Mouse (Mus musculus): ENCODE measurements around the gene 4930442H23Rik. TPM values are rescaled to one million over a fixed set of nuclear protein-coding genes. Genes with fewer than 3 reads are reported as not detected.
"Not testable (repeated sequence)": the region's sequence is repeated elsewhere in the genome, so short reads cannot be mapped to it uniquely, and the experiment has no call there.

Gene 4930442H23Rik
- polyA plus RNA-seq, 1 experiment = not detected

DNA sequence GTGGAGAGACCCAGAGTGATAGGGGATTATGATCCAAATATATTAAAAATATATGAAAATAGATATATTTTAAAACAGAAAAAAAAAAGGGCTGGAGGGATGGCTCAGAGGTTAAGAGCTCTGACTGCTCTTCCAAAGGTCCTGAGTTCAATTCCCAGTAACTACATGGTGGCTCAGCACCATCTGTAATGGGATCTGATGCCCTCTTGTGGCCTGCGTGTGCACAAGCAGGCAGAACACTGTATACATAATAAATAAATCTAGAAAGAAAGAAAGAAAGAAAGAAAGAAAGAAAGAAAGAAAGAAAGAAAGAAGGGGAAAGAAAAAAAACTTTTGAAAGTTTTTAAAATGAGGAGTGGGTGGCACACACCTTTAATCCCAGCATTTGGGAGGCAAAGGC lies 33.6 kb upstream of the 4930442H23Rik start:
- not testable (repeated sequence) for H3K27ac ChIP-seq (ENCODE audit: insufficient read depth, low read length); H3K4me3 ChIP-seq (ENCODE audit: insufficient read depth, low read length); H3K4me1 ChIP-seq (ENCODE audit: control insufficient read depth, insufficient read depth, low read length)
- peak; percentile 45 for TF ChIP-seq CTCF (IDR thresholded peaks at IDR 0.05; ENCODE audit: extremely low read depth, insufficient read depth, low read length)

DNA sequence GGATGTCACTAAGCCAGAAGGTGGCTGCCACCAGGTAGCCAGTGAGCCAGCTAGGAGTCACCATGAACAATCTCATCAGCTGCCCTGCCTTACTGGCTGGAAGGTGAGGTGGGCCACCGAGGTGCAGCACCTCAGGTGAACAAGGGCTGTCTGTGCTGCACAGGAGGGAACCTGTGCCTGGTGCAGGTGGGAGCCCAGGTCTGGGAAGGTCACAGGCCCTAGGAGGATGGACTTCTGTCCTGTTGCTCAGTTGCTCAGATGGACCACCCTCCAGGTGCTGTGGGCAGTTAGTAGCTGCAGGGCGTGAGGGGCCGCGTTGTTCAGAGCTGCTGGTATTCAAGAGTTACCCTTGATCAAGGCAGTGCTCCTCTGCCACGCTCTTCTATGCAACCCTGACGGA lies 33.2 kb upstream of the 4930442H23Rik start:
- no peak overlapping the region for H3K27ac ChIP-seq (ENCODE audit: insufficient read depth, low read length)
- TF ChIP-seq POLR2A (IDR thresholded peaks at IDR 0.05; ENCODE audit: extremely low read depth, insufficient read depth, low read length) (no peak), CTCF (IDR thresholded peaks at IDR 0.05; ENCODE audit: extremely low read depth, insufficient read depth, low read length) (no peak)
- H3K4me1 ChIP-seq (ENCODE audit: control insufficient read depth, insufficient read depth, low read length) = no peaks in the 10 kb centered on the region
- H3K4me3 ChIP-seq (ENCODE audit: insufficient read depth, low read length) = no peak overlapping the region

DNA sequence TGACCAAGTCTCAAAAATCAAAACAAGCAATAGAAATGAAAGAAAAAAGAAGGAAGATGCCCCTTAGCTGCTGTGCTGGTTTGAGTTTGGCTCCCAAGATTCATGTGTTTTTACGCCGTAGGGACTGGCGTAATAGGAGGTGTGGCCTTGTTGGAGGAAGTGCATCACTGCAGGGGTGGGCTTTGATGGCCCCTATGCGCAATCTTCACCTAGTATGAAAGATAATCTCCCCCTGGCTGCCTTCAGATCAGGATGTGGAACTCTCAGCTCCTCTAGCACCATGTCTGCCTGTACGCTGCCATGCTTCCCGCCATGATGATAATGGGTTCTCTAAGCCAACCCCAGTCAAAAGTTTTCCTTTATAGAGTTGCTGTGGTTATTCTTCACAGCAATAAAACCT lies 32.6 kb upstream of the 4930442H23Rik start:
- TF ChIP-seq POLR2A (IDR thresholded peaks at IDR 0.05; ENCODE audit: extremely low read depth, insufficient read depth, low read length) (no peak), CTCF (IDR thresholded peaks at IDR 0.05; ENCODE audit: extremely low read depth, insufficient read depth, low read length) (no peak)
- Histone ChIP-seq H3K4me1 (ENCODE audit: control insufficient read depth, insufficient read depth, low read length) (no peaks in the 10 kb centered on the region), H3K27ac (ENCODE audit: insufficient read depth, low read length) (no peak overlapping the region), H3K4me3 (ENCODE audit: insufficient read depth, low read length) (no peak overlapping the region)

GRCm38 (mm10) chr10:81210154-81210553 lies 26.5 kb upstream of the 4930442H23Rik start:
- Histone ChIP-seq H3K4me3 (ENCODE audit: insufficient read depth, low read length) (no peak overlapping the region), H3K4me1 (ENCODE audit: control insufficient read depth, insufficient read depth, low read length) (no peaks in the 10 kb centered on the region), H3K27ac (ENCODE audit: insufficient read depth, low read length) (no peak overlapping the region)
- TF ChIP-seq POLR2A (IDR thresholded peaks at IDR 0.05; ENCODE audit: extremely low read depth, insufficient read depth, low read length) = no peak
- TF ChIP-seq CTCF (IDR thresholded peaks at IDR 0.05; ENCODE audit: extremely low read depth, insufficient read depth, low read length) = 0 out of 2 replicates have a peak, but pooled peaks have one; percentile 9

GRCm38 (mm10) chr10:81204137-81204536 lies 20.5 kb upstream of the 4930442H23Rik start:
- TF ChIP-seq POLR2A (IDR thresholded peaks at IDR 0.05; ENCODE audit: extremely low read depth, insufficient read depth, low read length) (no peak; the same call in 1 of the 2 replicates), CTCF (IDR thresholded peaks at IDR 0.05; ENCODE audit: extremely low read depth, insufficient read depth, low read length) (no peak)
- Histone ChIP-seq H3K4me1 (ENCODE audit: control insufficient read depth, insufficient read depth, low read length) (no peaks in the 10 kb centered on the region), H3K4me3 (ENCODE audit: insufficient read depth, low read length) (no peak overlapping the region), H3K27ac (ENCODE audit: insufficient read depth, low read length) (no peak overlapping the region)

DNA sequence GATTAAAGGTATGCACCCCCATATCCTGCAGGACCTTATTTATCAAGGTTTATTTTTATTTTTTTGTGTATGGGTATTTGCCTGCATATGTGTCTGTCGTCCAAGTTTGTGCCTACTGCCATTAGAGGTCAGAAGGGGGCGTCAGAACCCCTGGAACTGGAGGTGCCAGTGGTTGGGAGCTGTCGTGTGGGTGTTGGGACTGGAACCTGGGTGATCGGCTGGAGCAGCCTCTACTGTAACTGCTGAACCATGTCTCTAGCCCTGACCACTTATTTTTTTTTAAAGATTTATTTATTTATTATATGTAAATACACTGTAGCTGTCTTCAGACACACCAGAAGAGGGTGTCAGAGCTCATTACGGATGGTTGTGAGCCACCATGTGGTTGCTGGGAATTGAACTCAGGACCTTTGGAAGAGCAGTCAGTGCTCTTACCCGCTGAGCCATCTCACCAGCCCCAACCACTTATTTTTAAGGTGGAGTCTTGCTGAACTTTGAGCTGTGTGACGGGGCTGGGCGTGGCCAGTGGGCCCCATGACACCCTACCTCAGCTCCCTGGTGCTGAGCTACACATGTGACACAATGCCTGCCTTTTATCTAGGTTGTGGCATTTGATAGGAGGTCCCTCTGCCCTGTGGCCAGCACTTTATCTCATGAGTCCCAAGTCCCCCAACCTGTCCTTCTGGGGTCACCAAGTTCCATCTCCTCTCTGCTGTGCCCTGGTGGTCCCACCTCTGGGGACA lies 19.5 kb upstream of the 4930442H23Rik start:
- Histone ChIP-seq H3K4me3 (ENCODE audit: insufficient read depth, low read length) (no peak overlapping the region), H3K27ac (ENCODE audit: insufficient read depth, low read length) (no peak overlapping the region), H3K4me1 (ENCODE audit: control insufficient read depth, insufficient read depth, low read length) (no peaks in the 10 kb centered on the region)
- TF ChIP-seq CTCF (IDR thresholded peaks at IDR 0.05; ENCODE audit: extremely low read depth, insufficient read depth, low read length) (0 out of 2 replicates have a peak, but pooled peaks have one; percentile 1), POLR2A (IDR thresholded peaks at IDR 0.05; ENCODE audit: extremely low read depth, insufficient read depth, low read length) (no peak)

- Histone ChIP-seq H3K27ac (ENCODE audit: insufficient read depth, low read length) (no peak within 1 kb of the TSS), H3K4me1 (ENCODE audit: control insufficient read depth, insufficient read depth, low read length) (no peaks in the 10 kb centered on the region), H3K4me3 (ENCODE audit: insufficient read depth, low read length) (no peak within 1 kb of the TSS)
- TF ChIP-seq POLR2A (IDR thresholded peaks at IDR 0.05; ENCODE audit: extremely low read depth, insufficient read depth, low read length) = no peak
These were observed 18.4 kb upstream of the 4930442H23Rik start, which contains the start of gene Nmrk2 for GRCm38 (mm10) chr10:81201807-81202758. Gene Nmrk2, minus strand, starts transcription at chr10:81202051.

GRCm38 (mm10) chr10:81200605-81201287 lies 17.1 kb upstream of the 4930442H23Rik start:
- Histone ChIP-seq H3K27ac (ENCODE audit: insufficient read depth, low read length) (no peak overlapping the region), H3K4me1 (ENCODE audit: control insufficient read depth, insufficient read depth, low read length) (no peaks in the 10 kb centered on the region), H3K4me3 (ENCODE audit: insufficient read depth, low read length) (no peak overlapping the region)
- TF ChIP-seq POLR2A (IDR thresholded peaks at IDR 0.05; ENCODE audit: extremely low read depth, insufficient read depth, low read length) = no peak
- TF ChIP-seq CTCF (IDR thresholded peaks at IDR 0.05; ENCODE audit: extremely low read depth, insufficient read depth, low read length) = no peak

DNA sequence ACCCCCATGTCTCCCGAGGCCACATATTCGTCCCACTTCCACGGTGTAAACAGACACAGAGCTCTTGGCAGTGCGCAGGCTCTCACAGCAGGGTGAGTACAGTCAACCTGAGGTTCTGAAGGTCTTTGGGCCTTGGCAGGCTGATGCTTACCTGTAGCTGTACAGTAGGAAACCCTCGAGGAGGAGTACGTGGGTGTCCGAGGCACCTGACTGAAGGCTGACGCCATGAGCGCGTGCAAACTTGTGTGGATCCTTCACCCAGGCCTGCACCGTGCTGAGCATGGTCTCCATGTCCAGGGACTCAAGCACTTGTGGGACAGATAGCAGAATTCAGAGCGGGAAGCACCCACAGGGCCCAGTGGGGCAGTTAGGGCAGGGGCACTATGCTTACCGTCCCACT lies 16.5 kb upstream of the 4930442H23Rik start:
- Histone ChIP-seq H3K4me1 (ENCODE audit: control insufficient read depth, insufficient read depth, low read length) (no peaks in the 10 kb centered on the region), H3K4me3 (ENCODE audit: insufficient read depth, low read length) (no peak overlapping the region), H3K27ac (ENCODE audit: insufficient read depth, low read length) (no peak overlapping the region)
- TF ChIP-seq CTCF (IDR thresholded peaks at IDR 0.05; ENCODE audit: extremely low read depth, insufficient read depth, low read length) (no peak), POLR2A (IDR thresholded peaks at IDR 0.05; ENCODE audit: extremely low read depth, insufficient read depth, low read length) (no peak)

All from cortical plate, adult 2 months (tissue).